Mouse (Mus musculus) erythroblast, embryonic 14.5 days (primary cell): ENCODE measurements around the gene Nek6.

Experiments
- GATA1 ChIP-seq: IDR thresholded peaks from 2 replicates; pipeline ENCODE4 v1.6.1; 2012; ENCODE audit warnings: low read length, inconsistent platforms, mixed read lengths
- TAL1 ChIP-seq: IDR thresholded peaks from 3 replicates; pipeline ENCODE4 v1.6.1; 2012; ENCODE audit warnings: low read length, inconsistent platforms, mixed read lengths

- TF ChIP-seq TAL1: no peak
- no peak for TF ChIP-seq GATA1
Observed at GRCm38 (mm10) chr2:38479541-38479940, 31.9 kb upstream of the Nek6 start.
